Mouse (Mus musculus) cerebellum, adult 2 months (tissue): ENCODE results near the gene Parp14.

Experiments used
- CTCF ChIP-seq: fragments of 200-500 bp; IDR thresholded peaks from 2 replicates; pipeline ENCODE4 v1.5.1; 2011; ENCODE audit warnings: low read depth, mild to moderate bottlenecking, control low read depth, low read length, moderate library complexity, borderline replicate concordance; ENCODE audit not compliant: insufficient read depth
- POLR2A ChIP-seq: fragments of 200-500 bp; IDR thresholded peaks from 2 replicates; pipeline ENCODE4 v1.6.1; 2011; ENCODE audit warnings: low read length, control low read depth, borderline replicate concordance; ENCODE audit not compliant: insufficient read depth

GRCm38 (mm10) chr16:35903014-35903640 is 31.8 kb upstream of the Parp14 start:
- TF ChIP-seq CTCF (no peak), POLR2A (no peak)
